Mouse (Mus musculus): ENCODE data around the gene Oxt. TPM values are rescaled to one million over a fixed set of nuclear protein-coding genes. Genes with fewer than 3 reads are reported as not detected.
A peak's percentile ranks its signal among the peaks of the same experiment; 100 is the strongest.

Gene Oxt
- polyA plus RNA-seq, 1 experiment: 0.32 TPM

DNA sequence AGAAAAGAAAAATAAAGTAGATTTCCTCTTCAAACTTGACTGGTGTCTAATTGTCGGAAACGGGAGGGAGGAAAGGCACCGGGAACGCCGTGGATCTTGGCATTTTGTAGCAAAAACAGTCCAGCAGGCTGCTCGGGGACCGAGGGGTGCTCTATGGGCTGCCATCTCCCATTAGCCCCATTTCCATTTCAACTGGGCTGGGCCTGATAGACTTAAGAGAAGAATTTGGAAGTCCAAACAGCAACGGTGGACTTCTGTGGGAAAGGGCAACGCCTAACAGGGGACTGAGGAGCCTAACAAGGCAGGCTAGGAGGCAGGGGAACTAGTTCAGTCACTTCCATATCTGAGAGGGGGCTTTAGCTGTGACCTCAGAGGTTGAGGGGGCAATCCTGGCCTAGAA, 1.0 kb downstream of the Oxt start:
- WGBS: 18% methylated on average over 9 of the region's 9 CpGs
- no peak overlapping the region for H3K27ac ChIP-seq (ENCODE audit: insufficient read depth, low read length)
- no peaks in the 10 kb centered on the region for H3K36me3 ChIP-seq (ENCODE audit: control insufficient read depth, insufficient read depth, low read length)
- H3K4me3 ChIP-seq (ENCODE audit: extremely low read depth, insufficient read depth, insufficient read length): no peak overlapping the region
- H3K4me1 ChIP-seq (ENCODE audit: control insufficient read depth, insufficient read depth, insufficient read length): peaks cover 5% of the 10 kb centered on the region
- TF ChIP-seq POLR2A (IDR thresholded peaks at IDR 0.05; ENCODE audit: low read depth, low read length): no peak
- TF ChIP-seq CTCF (IDR thresholded peaks at IDR 0.05; ENCODE audit: extremely low read depth, insufficient read depth, insufficient read length, insufficient replicate concordance): no peak
- no peak for DNase-seq (ENCODE audit: low read depth in 1 of 2, low spot score in 2 of 2)
- H3K27me3 ChIP-seq (ENCODE audit: control insufficient read depth, insufficient read depth, low read length): peaks cover 20% of the 10 kb centered on the region

- peak; percentile 28 to 51 for DNase-seq (ENCODE audit: low read depth in 1 of 2, low spot score in 2 of 2)
- no peak overlapping the region for H3K27ac ChIP-seq (ENCODE audit: insufficient read depth, low read length)
- TF ChIP-seq POLR2A (IDR thresholded peaks at IDR 0.05; ENCODE audit: low read depth, low read length) (no peak), CTCF (IDR thresholded peaks at IDR 0.05; ENCODE audit: extremely low read depth, insufficient read depth, insufficient read length, insufficient replicate concordance) (no peak)
- H3K36me3 ChIP-seq (ENCODE audit: control insufficient read depth, insufficient read depth, low read length): no peaks in the 10 kb centered on the region
- no peak overlapping the region for H3K4me3 ChIP-seq (ENCODE audit: extremely low read depth, insufficient read depth, insufficient read length)
- 8% methylated on average over 12 of the region's 12 CpGs for WGBS
- H3K4me1 ChIP-seq (ENCODE audit: control insufficient read depth, insufficient read depth, insufficient read length): peaks cover 5% of the 10 kb centered on the region
- peaks cover 20% of the 10 kb centered on the region for H3K27me3 ChIP-seq (ENCODE audit: control insufficient read depth, insufficient read depth, low read length)
Measured at GRCm38 (mm10) chr2:130577632-130578031, 1.7 kb downstream of the Oxt start.

DNA sequence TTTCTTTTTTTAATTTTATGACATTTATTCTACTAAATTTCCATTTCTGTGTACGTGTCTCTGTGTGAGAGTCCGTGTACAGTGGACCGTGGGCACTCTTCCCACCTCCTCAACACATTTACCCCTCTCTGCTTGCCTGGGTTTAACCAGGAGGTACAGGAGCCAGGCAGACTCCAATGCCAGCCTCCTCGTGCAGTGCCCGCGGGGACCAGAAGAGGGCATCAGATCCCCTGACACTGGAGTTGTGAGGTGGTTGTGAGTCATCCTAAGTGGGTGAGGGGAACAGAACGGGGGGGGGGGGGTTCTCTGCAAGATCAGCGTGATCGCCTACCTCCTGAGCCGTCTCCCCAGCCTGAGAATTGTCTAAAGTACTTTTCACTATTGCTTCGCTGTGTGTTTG, 2.2 kb downstream of the Oxt start:
- peaks cover 5% of the 10 kb centered on the region for H3K4me1 ChIP-seq (ENCODE audit: control insufficient read depth, insufficient read depth, insufficient read length)
- DNase-seq (ENCODE audit: low read depth in 1 of 2, low spot score in 2 of 2): peak in 1 of 2 experiments; percentile 60
- 14% methylated on average over 11 of the region's 11 CpGs for WGBS
- TF ChIP-seq POLR2A (IDR thresholded peaks at IDR 0.05; ENCODE audit: low read depth, low read length) (no peak), CTCF (IDR thresholded peaks at IDR 0.05; ENCODE audit: extremely low read depth, insufficient read depth, insufficient read length, insufficient replicate concordance) (peak; percentile 74)
- H3K4me3 ChIP-seq (ENCODE audit: extremely low read depth, insufficient read depth, insufficient read length): no peak overlapping the region
- no peaks in the 10 kb centered on the region for H3K36me3 ChIP-seq (ENCODE audit: control insufficient read depth, insufficient read depth, low read length)
- no peak overlapping the region for H3K27ac ChIP-seq (ENCODE audit: insufficient read depth, low read length)
- H3K27me3 ChIP-seq (ENCODE audit: control insufficient read depth, insufficient read depth, low read length): peaks cover 20% of the 10 kb centered on the region

DNA sequence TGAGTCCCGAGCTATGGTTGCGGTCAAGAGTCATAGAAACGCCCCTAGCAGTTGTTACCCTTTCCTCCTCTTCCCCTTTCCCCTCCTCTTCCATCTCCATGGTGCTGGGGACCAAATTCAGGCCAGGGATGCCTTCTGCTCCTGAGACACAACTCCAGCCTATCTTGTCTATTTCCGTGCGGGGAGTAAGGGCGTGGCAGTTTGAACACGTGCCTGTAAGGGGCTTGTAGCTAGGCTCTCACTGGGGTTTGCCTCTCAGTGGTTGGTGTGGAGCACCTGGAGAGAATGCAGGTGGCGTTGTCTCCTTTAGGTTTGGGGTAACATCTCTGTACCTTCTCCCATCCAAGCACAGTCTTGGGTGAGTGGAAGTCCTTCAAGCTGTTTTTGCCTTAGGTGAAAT, 3.8 kb downstream of the Oxt start:
- no peaks in the 10 kb centered on the region for H3K36me3 ChIP-seq (ENCODE audit: control insufficient read depth, insufficient read depth, low read length)
- no peak overlapping the region for H3K4me3 ChIP-seq (ENCODE audit: extremely low read depth, insufficient read depth, insufficient read length)
- no peak for DNase-seq (ENCODE audit: low read depth in 1 of 2, low spot score in 2 of 2)
- WGBS: 7% methylated on average over 8 of the region's 8 CpGs
- peaks cover 5% of the 10 kb centered on the region for H3K4me1 ChIP-seq (ENCODE audit: control insufficient read depth, insufficient read depth, insufficient read length)
- H3K27me3 ChIP-seq (ENCODE audit: control insufficient read depth, insufficient read depth, low read length): peaks cover 20% of the 10 kb centered on the region
- TF ChIP-seq POLR2A (IDR thresholded peaks at IDR 0.05; ENCODE audit: low read depth, low read length) (no peak), CTCF (IDR thresholded peaks at IDR 0.05; ENCODE audit: extremely low read depth, insufficient read depth, insufficient read length, insufficient replicate concordance) (no peak)
- H3K27ac ChIP-seq (ENCODE audit: insufficient read depth, low read length): no peak overlapping the region

DNA sequence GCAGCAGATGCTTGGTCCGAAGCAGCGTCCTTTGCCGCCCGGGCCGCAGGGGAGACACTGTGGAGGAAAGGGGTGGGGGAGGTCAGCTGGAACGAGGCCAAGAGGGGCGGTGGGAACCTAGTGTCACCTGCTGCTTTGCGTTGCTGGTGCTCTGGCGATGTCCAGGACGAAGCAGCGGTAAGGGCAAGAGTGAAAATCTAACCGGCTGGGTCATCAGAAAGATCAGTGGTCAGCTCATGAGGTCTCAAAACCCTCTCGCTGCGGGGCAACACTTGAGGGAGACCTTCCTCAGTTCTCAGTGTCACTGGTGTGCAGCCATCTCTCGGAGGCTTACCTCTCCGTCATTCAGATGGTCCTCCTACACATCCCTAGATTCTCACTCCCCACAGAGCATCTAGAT, 5.2 kb downstream of the Oxt start:
- no peak overlapping the region for H3K27ac ChIP-seq (ENCODE audit: insufficient read depth, low read length)
- H3K36me3 ChIP-seq (ENCODE audit: control insufficient read depth, insufficient read depth, low read length): no peaks in the 10 kb centered on the region
- no peak overlapping the region for H3K4me3 ChIP-seq (ENCODE audit: extremely low read depth, insufficient read depth, insufficient read length)
- peaks cover 5% of the 10 kb centered on the region for H3K4me1 ChIP-seq (ENCODE audit: control insufficient read depth, insufficient read depth, insufficient read length)
- DNase-seq (ENCODE audit: low read depth in 1 of 2, low spot score in 2 of 2): no peak
- peaks cover 16% of the 10 kb centered on the region for H3K27me3 ChIP-seq (ENCODE audit: control insufficient read depth, insufficient read depth, low read length)
- TF ChIP-seq CTCF (IDR thresholded peaks at IDR 0.05; ENCODE audit: extremely low read depth, insufficient read depth, insufficient read length, insufficient replicate concordance) (no peak), POLR2A (IDR thresholded peaks at IDR 0.05; ENCODE audit: low read depth, low read length) (no peak)
- WGBS: 18% methylated on average over 16 of the region's 16 CpGs

DNA sequence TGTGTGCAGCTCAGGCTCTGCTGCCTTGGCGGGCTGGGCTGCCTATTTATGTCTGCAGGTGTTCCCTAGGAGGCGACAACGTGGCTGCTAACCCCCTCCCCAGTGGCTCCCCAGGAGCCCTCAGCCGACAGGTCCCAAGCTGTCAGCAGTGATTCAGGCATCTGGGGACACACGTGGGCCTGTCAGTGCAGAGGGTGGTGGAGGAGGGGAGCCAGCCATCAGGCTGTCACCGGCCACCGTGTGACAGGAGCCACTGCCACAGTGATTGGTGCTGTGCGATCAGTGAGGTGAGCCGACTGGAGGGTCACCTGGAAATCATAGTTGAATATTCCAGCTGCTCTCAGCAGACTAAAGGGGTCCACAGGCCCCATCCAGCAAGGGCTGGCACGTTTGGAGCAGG, 6.6 kb downstream of the Oxt start, which contains the start of gene Avp:
Gene Avp, minus strand, starts transcription at position 3 of the 400 bp plus-strand sequence.
- 0 out of 2 replicates have a peak, but pooled peaks cover 2% of the 10 kb centered on the region for H3K4me1 ChIP-seq (ENCODE audit: control insufficient read depth, insufficient read depth, insufficient read length)

DNA sequence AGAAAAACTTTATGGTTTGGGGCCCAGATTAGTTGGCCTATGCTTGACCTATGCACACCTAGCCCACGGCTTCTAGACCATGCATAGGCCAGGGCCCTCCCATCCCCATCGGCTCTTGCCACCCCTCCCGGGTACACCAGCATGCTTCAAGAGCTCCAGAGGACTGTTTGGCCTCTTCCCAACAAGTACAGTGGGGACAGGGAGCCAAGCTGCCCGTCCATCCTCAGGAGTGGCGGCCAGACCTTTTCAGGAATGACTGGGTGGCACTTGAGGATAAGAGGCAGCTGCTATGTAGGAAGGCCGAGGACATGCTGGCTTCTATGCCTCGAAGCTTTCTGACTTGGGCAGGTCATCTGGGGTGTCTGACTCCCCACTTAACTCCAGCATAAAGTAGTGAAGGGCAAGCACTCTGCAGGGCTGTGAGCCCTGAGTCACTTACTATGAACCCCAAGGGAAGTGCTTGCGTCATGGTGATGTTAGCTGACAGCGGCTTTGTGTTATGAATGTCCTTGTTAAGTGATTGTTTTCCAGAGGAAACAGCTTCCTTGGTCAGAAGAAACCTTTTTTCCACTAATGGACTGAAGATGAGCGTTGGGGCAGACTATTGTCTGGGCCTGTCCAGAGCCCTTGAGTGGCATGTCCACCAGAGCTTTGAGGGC, 8.1 kb downstream of the Oxt start:
- TF ChIP-seq CTCF (IDR thresholded peaks at IDR 0.05; ENCODE audit: extremely low read depth, insufficient read depth, insufficient read length, insufficient replicate concordance): no peak
- no peak for TF ChIP-seq POLR2A (IDR thresholded peaks at IDR 0.05; ENCODE audit: low read depth, low read length)
- H3K4me1 ChIP-seq (ENCODE audit: control insufficient read depth, insufficient read depth, insufficient read length): 0 out of 2 replicates have a peak, but pooled peaks cover 2% of the 10 kb centered on the region
- H3K36me3 ChIP-seq (ENCODE audit: control insufficient read depth, insufficient read depth, low read length): no peaks in the 10 kb centered on the region
- WGBS: 90% methylated on average over 10 of the region's 10 CpGs
- no peak overlapping the region for H3K4me3 ChIP-seq (ENCODE audit: extremely low read depth, insufficient read depth, insufficient read length)
- no peak overlapping the region for H3K27ac ChIP-seq (ENCODE audit: insufficient read depth, low read length)
- H3K27me3 ChIP-seq (ENCODE audit: control insufficient read depth, insufficient read depth, low read length): peaks cover 6% of the 10 kb centered on the region
- no peak for DNase-seq (ENCODE audit: low read depth in 1 of 2, low spot score in 2 of 2)

More for the DNA sequence above, 6.6 kb downstream of the Oxt start, which contains the start of gene Avp:
- Histone ChIP-seq H3K36me3 (ENCODE audit: control insufficient read depth, insufficient read depth, low read length) (no peaks in the 10 kb centered on the region), H3K4me3 (ENCODE audit: extremely low read depth, insufficient read depth, insufficient read length) (no peak within 1 kb of the TSS), H3K27ac (ENCODE audit: insufficient read depth, low read length) (no peak within 1 kb of the TSS), H3K27me3 (ENCODE audit: control insufficient read depth, insufficient read depth, low read length) (peaks cover 12% of the 10 kb centered on the region)
- DNase-seq (ENCODE audit: low read depth in 1 of 2, low spot score in 2 of 2): no peak
- TF ChIP-seq CTCF (IDR thresholded peaks at IDR 0.05; ENCODE audit: extremely low read depth, insufficient read depth, insufficient read length, insufficient replicate concordance) (no peak), POLR2A (IDR thresholded peaks at IDR 0.05; ENCODE audit: low read depth, low read length) (no peak)
- 67% methylated on average over 10 of the region's 10 CpGs for WGBS
